Mouse (Mus musculus): ENCODE data around the gene Dtymk. TPM values are rescaled to one million over a fixed set of nuclear protein-coding genes. Genes with fewer than 3 reads are reported as not detected.

Gene Dtymk
- polyA plus RNA-seq, 1 experiment from 2014 or later: 281 TPM

GRCm38 (mm10) chr1:93803556-93804507 lies 2.1 kb upstream of the Dtymk start, which contains the start of gene Ing5:
Ing5 (plus strand) TSS chr1:93803965.
- peaks cover 29% of the 10 kb centered on the region for H3K4me1 ChIP-seq (replicated peaks)
- ATAC-seq (ENCODE audit: insufficient number of reproducible peaks, insufficient read depth, low FRiP score, low TSS enrichment, low read depth): peak; percentile 94
- under 1% methylated on average over 92 of the region's 94 CpGs for WGBS
- peak within 1 kb of the TSS; percentile 81 for H3K4me3 ChIP-seq (replicated peaks)
- no peaks in the 10 kb centered on the region for H3K27me3 ChIP-seq
- H3K9me3 ChIP-seq: no peaks in the 10 kb centered on the region
- peaks cover 41% of the 10 kb centered on the region for H3K36me3 ChIP-seq
- H3K27ac ChIP-seq: peak within 1 kb of the TSS; percentile 97
- H3K4me2 ChIP-seq: peak within 1 kb of the TSS; percentile 83
- H3K9ac ChIP-seq (replicated peaks): peak within 1 kb of the TSS; percentile 80

GRCm38 (mm10) chr1:93802771-93803170 lies 1.0 kb upstream of the Dtymk start:
- Histone ChIP-seq H3K4me1 (replicated peaks) (peaks cover 29% of the 10 kb centered on the region), H3K4me2 (peak overlapping the region; percentile 83), H3K4me3 (replicated peaks) (peak overlapping the region; percentile 81), H3K9me3 (no peaks in the 10 kb centered on the region), H3K27me3 (no peaks in the 10 kb centered on the region), H3K36me3 (peaks cover 41% of the 10 kb centered on the region), H3K27ac (peak overlapping the region; percentile 97; the same call in 1 of the 2 replicates), H3K9ac (replicated peaks) (no peak overlapping the region)
- no peak for ATAC-seq (ENCODE audit: insufficient number of reproducible peaks, insufficient read depth, low FRiP score, low TSS enrichment, low read depth)
- WGBS: 86% methylated on average over 5 of the region's 5 CpGs

GRCm38 (mm10) chr1:93800670-93801503 lies 847 bp downstream of the Dtymk start:
- no peak for ATAC-seq (ENCODE audit: insufficient number of reproducible peaks, insufficient read depth, low FRiP score, low TSS enrichment, low read depth)

DNA sequence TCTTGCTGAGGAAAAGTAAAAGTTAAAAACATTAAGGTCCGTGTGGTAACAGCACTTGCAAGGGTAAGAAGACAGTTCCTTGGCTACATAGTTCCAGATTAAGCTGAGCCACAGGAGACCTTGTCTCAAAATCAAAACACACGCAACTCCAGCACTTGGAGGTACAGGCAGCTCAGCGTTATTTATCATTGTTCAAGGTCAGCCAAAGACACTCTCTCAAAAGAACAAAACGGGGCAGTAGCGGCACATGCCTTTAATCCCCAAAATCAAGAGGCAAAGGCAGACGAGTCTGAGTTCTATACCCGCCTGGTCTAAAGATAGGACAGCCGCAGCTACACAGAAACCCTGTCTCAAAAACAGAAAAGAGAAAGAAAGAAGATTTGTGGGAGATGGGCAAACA lies 5.8 kb downstream of the Dtymk start:
- Histone ChIP-seq H3K27me3 (no peaks in the 10 kb centered on the region), H3K36me3 (peaks cover 86% of the 10 kb centered on the region), H3K9me3 (peaks cover 7% of the 10 kb centered on the region; the same call in 1 of the 2 replicates), H3K4me2 (no peak overlapping the region), H3K4me3 (replicated peaks) (no peak overlapping the region), H3K4me1 (replicated peaks) (no peaks in the 10 kb centered on the region), H3K9ac (replicated peaks) (no peak overlapping the region), H3K27ac (no peak overlapping the region)
- ATAC-seq (ENCODE audit: insufficient number of reproducible peaks, insufficient read depth, low FRiP score, low TSS enrichment, low read depth): no peak
- whole genome bisulfite sequencing: 93% methylated on average over 8 of the region's 8 CpGs

More at GRCm38 (mm10) chr1:93800670-93801503, 847 bp downstream of the Dtymk start:
- Histone ChIP-seq H3K4me3 (replicated peaks) (peak overlapping the region; percentile 81), H3K9me3 (no peaks in the 10 kb centered on the region), H3K4me1 (replicated peaks) (peaks cover 29% of the 10 kb centered on the region), H3K27ac (peak overlapping the region; percentile 91), H3K36me3 (peaks cover 38% of the 10 kb centered on the region), H3K4me2 (peak overlapping the region; percentile 83), H3K9ac (replicated peaks) (peak overlapping the region; percentile 78), H3K27me3 (no peaks in the 10 kb centered on the region)
- WGBS: 75% methylated on average over 21 of the region's 21 CpGs

DNA sequence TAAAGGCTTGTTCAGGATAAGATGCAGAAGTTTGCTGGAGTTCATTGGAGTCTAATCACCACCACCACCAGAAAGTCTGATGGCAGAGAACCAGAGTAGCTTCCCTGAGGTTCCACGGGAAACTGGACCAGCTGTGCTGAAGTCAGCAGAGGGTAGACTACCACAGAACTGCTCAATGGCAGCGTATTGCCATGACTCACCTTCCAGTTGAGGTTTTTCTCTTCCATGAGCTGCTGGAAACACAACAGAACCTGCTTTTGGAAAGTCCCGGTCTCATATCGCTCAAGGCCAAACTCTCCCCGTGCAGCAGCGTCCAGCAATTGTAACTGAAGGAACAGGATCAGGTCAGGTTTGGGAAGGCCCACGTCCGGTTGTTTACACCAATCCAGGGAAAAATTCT lies 7.2 kb downstream of the Dtymk start:
- no peaks in the 10 kb centered on the region for H3K27me3 ChIP-seq
- H3K36me3 ChIP-seq: peaks cover 93% of the 10 kb centered on the region
- WGBS: 91% methylated on average over 8 of the region's 8 CpGs

DNA sequence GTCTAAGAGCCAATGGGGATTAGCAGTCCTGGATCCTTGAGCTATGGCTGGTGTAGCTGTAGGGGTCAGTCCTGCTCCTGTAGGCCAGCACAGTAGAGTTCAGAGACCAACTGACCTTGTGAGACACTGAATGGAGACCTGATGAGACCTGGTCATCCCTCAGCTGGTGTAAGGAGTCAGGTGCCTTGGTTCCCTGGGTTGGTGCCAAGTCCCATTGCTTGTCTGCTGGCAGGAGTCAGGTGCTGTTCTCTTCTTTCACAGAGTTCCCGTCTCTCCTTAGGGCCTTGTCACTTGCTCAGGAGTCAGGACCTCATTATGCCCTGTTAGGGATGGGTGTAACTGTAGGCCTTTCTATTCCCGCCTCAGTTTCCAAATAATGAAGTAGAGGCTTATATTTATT lies 14.8 kb downstream of the Dtymk start:
- no peak overlapping the region for H3K4me3 ChIP-seq (replicated peaks)
- H3K4me2 ChIP-seq: no peak overlapping the region
- no peak overlapping the region for H3K9ac ChIP-seq (replicated peaks)
- no peak overlapping the region for H3K27ac ChIP-seq
- H3K27me3 ChIP-seq: no peaks in the 10 kb centered on the region
- peaks cover 8% of the 10 kb centered on the region; the same call in 1 of the 2 replicates for H3K9me3 ChIP-seq
- H3K36me3 ChIP-seq: peaks cover 94% of the 10 kb centered on the region
- no peaks in the 10 kb centered on the region for H3K4me1 ChIP-seq (replicated peaks)
- ATAC-seq (ENCODE audit: insufficient number of reproducible peaks, insufficient read depth, low FRiP score, low TSS enrichment, low read depth): no peak
- WGBS: 93% methylated on average over 2 of the region's 2 CpGs

More for the DNA sequence above, 7.2 kb downstream of the Dtymk start:
- Histone ChIP-seq H3K9me3 (peaks cover 8% of the 10 kb centered on the region; the same call in 1 of the 2 replicates), H3K27ac (no peak overlapping the region), H3K9ac (replicated peaks) (no peak overlapping the region), H3K4me1 (replicated peaks) (no peaks in the 10 kb centered on the region), H3K4me2 (no peak overlapping the region), H3K4me3 (replicated peaks) (no peak overlapping the region)
- ATAC-seq (ENCODE audit: insufficient number of reproducible peaks, insufficient read depth, low FRiP score, low TSS enrichment, low read depth): no peak

- H3K4me3 ChIP-seq (replicated peaks): no peak overlapping the region
- H3K9me3 ChIP-seq: no peaks in the 10 kb centered on the region
- no peak overlapping the region for H3K27ac ChIP-seq
- no peak overlapping the region for H3K4me2 ChIP-seq
- H3K4me1 ChIP-seq (replicated peaks): no peaks in the 10 kb centered on the region
- peaks cover 87% of the 10 kb centered on the region for H3K36me3 ChIP-seq
- no peak overlapping the region for H3K9ac ChIP-seq (replicated peaks)
- WGBS: 91% methylated on average over 5 of the region's 5 CpGs
- no peak for ATAC-seq (ENCODE audit: insufficient number of reproducible peaks, insufficient read depth, low FRiP score, low TSS enrichment, low read depth)
- no peaks in the 10 kb centered on the region for H3K27me3 ChIP-seq
These were observed 25.0 kb downstream of the Dtymk start for GRCm38 (mm10) chr1:93776686-93777085.

DNA sequence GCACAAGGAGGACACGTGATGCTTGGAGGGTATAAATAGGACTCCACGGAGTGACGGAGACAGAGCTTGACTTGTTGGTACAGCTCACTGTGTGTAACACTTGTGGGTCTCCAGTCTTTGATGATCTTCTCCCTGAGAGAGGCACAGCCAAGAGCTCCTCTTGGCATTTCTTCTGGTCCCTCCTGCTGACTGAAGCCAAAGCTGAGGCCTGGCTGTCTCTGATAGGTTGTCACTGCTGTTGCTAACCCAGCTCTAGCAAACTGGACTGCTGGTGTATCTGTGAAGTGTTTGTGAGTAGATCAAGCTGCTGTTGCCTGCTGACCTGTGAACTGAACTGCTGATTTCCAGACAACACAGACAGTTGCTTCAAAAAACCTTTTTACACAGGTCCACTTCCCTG lies 31.8 kb downstream of the Dtymk start:
- 97% methylated on average over 3 of the region's 3 CpGs for WGBS

GRCm38 (mm10) chr1:93767600-93767999 lies 34.1 kb downstream of the Dtymk start:
- 92% methylated on average over 6 of the region's 6 CpGs for WGBS
- no peak overlapping the region for H3K4me3 ChIP-seq (replicated peaks)
- ATAC-seq (ENCODE audit: insufficient number of reproducible peaks, insufficient read depth, low FRiP score, low TSS enrichment, low read depth): no peak
- H3K9me3 ChIP-seq: no peaks in the 10 kb centered on the region
- no peaks in the 10 kb centered on the region for H3K27me3 ChIP-seq
- H3K4me1 ChIP-seq (replicated peaks): no peaks in the 10 kb centered on the region
- H3K9ac ChIP-seq (replicated peaks): no peak overlapping the region
- H3K4me2 ChIP-seq: no peak overlapping the region
- H3K27ac ChIP-seq: no peak overlapping the region
- H3K36me3 ChIP-seq: peaks cover 36% of the 10 kb centered on the region

More for the DNA sequence above, 31.8 kb downstream of the Dtymk start:
- Histone ChIP-seq H3K4me2 (no peak overlapping the region), H3K4me1 (replicated peaks) (no peaks in the 10 kb centered on the region), H3K27ac (no peak overlapping the region), H3K27me3 (no peaks in the 10 kb centered on the region), H3K36me3 (peaks cover 57% of the 10 kb centered on the region), H3K9me3 (no peaks in the 10 kb centered on the region), H3K9ac (replicated peaks) (no peak overlapping the region), H3K4me3 (replicated peaks) (no peak overlapping the region)
- ATAC-seq (ENCODE audit: insufficient number of reproducible peaks, insufficient read depth, low FRiP score, low TSS enrichment, low read depth): no peak

- no peaks in the 10 kb centered on the region for H3K9me3 ChIP-seq
- H3K36me3 ChIP-seq: peaks cover 22% of the 10 kb centered on the region
- no peaks in the 10 kb centered on the region for H3K27me3 ChIP-seq
- H3K4me2 ChIP-seq: no peak overlapping the region
- H3K9ac ChIP-seq (replicated peaks): no peak overlapping the region
- H3K4me3 ChIP-seq (replicated peaks): no peak overlapping the region
- no peak for ATAC-seq (ENCODE audit: insufficient number of reproducible peaks, insufficient read depth, low FRiP score, low TSS enrichment, low read depth)
- H3K27ac ChIP-seq: no peak overlapping the region
- no peaks in the 10 kb centered on the region for H3K4me1 ChIP-seq (replicated peaks)
- WGBS: 91% methylated on average over 9 of the region's 9 CpGs
These were observed 36.7 kb downstream of the Dtymk start for GRCm38 (mm10) chr1:93764871-93765591.

Data from limb, embryonic 12.5 days (tissue).